Mouse (Mus musculus): ENCODE results near the gene Stard8.

GRCm38 (mm10) chrX:99057772-99058440 is 54.9 kb downstream of the Stard8 start:
- TF ChIP-seq TAL1 (IDR thresholded peaks at IDR 0.05; ENCODE audit: low read length), result no peak
- TF ChIP-seq GATA1 (IDR thresholded peaks at IDR 0.05; ENCODE audit: low read length), result no peak

Measured in erythroblast, embryonic 14.5 days (primary cell).